Mouse (Mus musculus) adrenal gland, postnatal 0 days (tissue): ENCODE measurements around the gene Asic1. TPM values are rescaled to one million over a fixed set of nuclear protein-coding genes. Genes with fewer than 3 reads are reported as not detected.

Experiments
- polyA plus RNA-seq: library from polyadenylated mRNA; unstranded; fragments of >200 nt; fragmentation: Nextera tagmentation; extraction: Ambion mirVana; gene quantifications from 2 replicates; pipeline ENCODE4 v1.2.1, GENCODE M21; 2015

The Asic1 gene
- 1.4 and 2.3 TPM in 2 replicates for polyA plus RNA-seq

GRCm38 (mm10) chr15:99670154-99670821, at the start of gene Asic1:
TSS of gene Asic1 (plus strand) at chr15:99670368.

GRCm38 (mm10) chr15:99651163-99651872, 18.9 kb upstream of the Asic1 start, which contains the start of gene Racgap1:
TSS of gene Racgap1 (minus strand) at chr15:99651656.

GRCm38 (mm10) chr15:99701999-99702900, 32.1 kb downstream of the Asic1 start, which contains the start of gene Smarcd1:
TSS of gene Smarcd1 (plus strand) at chr15:99702129.

GRCm38 (mm10) chr15:99705440-99706048, 35.4 kb downstream of the Asic1 start, which contains the start of gene Gm17349:
TSS of gene Gm17349 (minus strand) at chr15:99705490.

GRCm38 (mm10) chr15:99717386-99718334, 47.5 kb downstream of the Asic1 start, which contains the start of gene Gpd1:
TSS of gene Gpd1 (plus strand) at chr15:99717515.

GRCm38 (mm10) chr15:99725341-99726155, 55.4 kb downstream of the Asic1 start, which contains the start of gene Cox14:
TSS of gene Cox14 (plus strand) at chr15:99725618.

Other genes starting within 250 kb of the Asic1 start
- gene Nckap5l, start 212.6 kb upstream of the Asic1 start, polyA plus RNA-seq, result 7.1 and 9.6 TPM in 2 replicates
- gene Bcdin3d, start 195.6 kb upstream of the Asic1 start, polyA plus RNA-seq, result 6.8 and 9.1 TPM in 2 replicates
- 12.9 and 18.4 TPM in 2 replicates for gene Faim2, start 142.2 kb upstream of the Asic1 start, polyA plus RNA-seq
- gene Aqp2, start 91.3 kb upstream of the Asic1 start, polyA plus RNA-seq, result 1.4 and 4.6 TPM in 2 replicates
- gene Aqp5, start 79.6 kb upstream of the Asic1 start, polyA plus RNA-seq, result 0.41 and 1.4 TPM in 2 replicates
- gene Aqp6, start 69.0 kb upstream of the Asic1 start, polyA plus RNA-seq, result not detected in 2 replicates
- 26.2 and 30.6 TPM in 2 replicates for gene Racgap1, start 18.7 kb upstream of the Asic1 start, polyA plus RNA-seq
- 24.2 and 30.4 TPM in 2 replicates for gene Smarcd1, start 31.8 kb downstream of the Asic1 start, polyA plus RNA-seq
- gene Gm17349, start 35.1 kb downstream of the Asic1 start, polyA plus RNA-seq, result not detected in 2 replicates
- gene Gpd1, start 47.1 kb downstream of the Asic1 start, polyA plus RNA-seq, result 8.4 and 17.2 TPM in 2 replicates
- 591 and 623 TPM in 2 replicates for gene Cox14, start 55.2 kb downstream of the Asic1 start, polyA plus RNA-seq
- gene Cers5, start 102.5 kb downstream of the Asic1 start, polyA plus RNA-seq, result 66.3 and 78.1 TPM in 2 replicates
- gene Lima1, start 205.1 kb downstream of the Asic1 start, polyA plus RNA-seq, result 24.3 and 24.5 TPM in 2 replicates